Mouse (Mus musculus) lung, embryonic 16.5 days (tissue): ENCODE data around the gene Prkd3. TPM values are rescaled to one million over a fixed set of nuclear protein-coding genes. Genes with fewer than 3 reads are reported as not detected.
A peak's percentile ranks its signal among the peaks of the same experiment; 100 is the strongest.

ENCODE experiments used
- ATAC-seq: fragments of 200-750 bp; cut with Nextera tagmentation; 2 replicates; pipeline ENCODE4 v1.8.0; 2017; ENCODE audit warnings: low read depth, mild to moderate bottlenecking, moderate library complexity
- H3K27ac ChIP-seq: fragments of 300-500 bp; sonication (generic); 2 replicates; pipeline ENCODE4 v1.5.1; 2014; ENCODE audit warnings: mild to moderate bottlenecking, control low read depth, low read length
- H3K27me3 ChIP-seq: fragments of 300-500 bp; sonication (generic); 2 replicates; pipeline ENCODE4 v1.6.1; 2014; ENCODE audit warnings: low read depth, low read length, mixed read lengths; ENCODE audit not compliant: control insufficient read depth, insufficient read depth
- H3K36me3 ChIP-seq: fragments of 300-500 bp; sonication (generic); 2 replicates; pipeline ENCODE4 v1.6.1; 2014; ENCODE audit warnings: low read length; ENCODE audit not compliant: control insufficient read depth, insufficient read depth
- H3K4me1 ChIP-seq: fragments of 300-500 bp; sonication (generic); replicated peaks from 2 replicates; pipeline ENCODE4 v1.6.1; 2014; ENCODE audit warnings: low read length, mixed read lengths; ENCODE audit not compliant: control insufficient read depth, insufficient read depth
- H3K4me2 ChIP-seq: fragments of 300-500 bp; sonication (generic); 2 replicates; pipeline ENCODE4 v1.6.1; 2014; ENCODE audit warnings: low read depth, low read length, control low read depth
- H3K4me3 ChIP-seq: fragments of 300-500 bp; sonication (generic); 2 replicates; pipeline ENCODE4 v1.5.1; 2014; ENCODE audit warnings: mild to moderate bottlenecking, low read length, control low read depth
- H3K9ac ChIP-seq: fragments of 300-500 bp; sonication (generic); 2 replicates; pipeline ENCODE4 v1.6.1; 2014; ENCODE audit warnings: low read length, control low read depth
- H3K9me3 ChIP-seq: fragments of 300-500 bp; sonication (generic); 2 replicates; pipeline ENCODE4 v1.6.1; 2016; ENCODE audit warnings: low read length; ENCODE audit not compliant: control insufficient read depth
- WGBS: fragments of 180-500 bp; shearing (Covaris S2); extraction: QIAGEN DNeasy Blood & Tissue Kit; methylation state at CpG from one replicate; pipeline ENCODE4 v1.1.7; 2014; 5-methylcytosine and 5-hydroxymethylcytosine counted together
- polyA plus RNA-seq: library from polyadenylated mRNA; unstranded; fragments of >200 nt; fragmentation: Nextera tagmentation; extraction: Ambion mirVana; gene quantifications from 2 replicates; pipeline ENCODE4 v1.2.1, GENCODE M21; 2015

Gene Prkd3
- polyA plus RNA-seq, 1 experiment from 2014 or later = 43.6 TPM

DNA sequence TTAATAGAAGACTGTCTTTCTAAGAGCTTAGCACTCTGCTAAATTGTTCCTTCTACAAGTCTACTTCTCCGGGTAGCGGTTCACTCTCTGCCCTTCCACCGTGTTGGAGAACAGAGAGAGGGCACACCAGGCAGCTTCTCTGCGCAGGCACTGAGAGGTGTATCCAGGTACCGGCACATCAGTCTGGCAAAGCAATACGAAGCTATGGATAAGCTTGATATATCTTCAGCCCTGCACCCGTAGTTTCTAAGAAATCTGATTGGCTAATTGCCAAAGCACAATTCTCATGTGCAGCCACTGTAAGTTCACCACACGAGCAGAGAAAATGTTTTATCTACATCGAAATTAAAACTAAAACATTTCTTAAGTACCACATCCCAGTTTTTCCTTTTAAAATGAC is 2.2 kb downstream of the Prkd3 start:
- H3K4me3 ChIP-seq = peak overlapping the region; percentile 36
- 25% methylated on average over 9 of the region's 9 CpGs for WGBS
- H3K36me3 ChIP-seq = no peaks in the 10 kb centered on the region
- H3K4me2 ChIP-seq = peak overlapping the region; percentile 49
- peak overlapping the region; percentile 39; the same call in 1 of the 2 replicates for H3K9ac ChIP-seq
- no peak overlapping the region for H3K27ac ChIP-seq
- no peaks in the 10 kb centered on the region for H3K9me3 ChIP-seq
- ATAC-seq = no peak
- no peaks in the 10 kb centered on the region for H3K27me3 ChIP-seq
- peaks cover 18% of the 10 kb centered on the region for H3K4me1 ChIP-seq

GRCm38 (mm10) chr17:79015831-79016230 is 4.8 kb downstream of the Prkd3 start:
- 67% methylated on average over 10 of the region's 10 CpGs for WGBS
- Histone ChIP-seq H3K27me3 (no peaks in the 10 kb centered on the region), H3K9me3 (no peaks in the 10 kb centered on the region), H3K4me1 (peaks cover 18% of the 10 kb centered on the region), H3K4me3 (no peak overlapping the region), H3K4me2 (no peak overlapping the region), H3K36me3 (peaks cover 7% of the 10 kb centered on the region), H3K9ac (no peak overlapping the region), H3K27ac (no peak overlapping the region)
- ATAC-seq = no peak

GRCm38 (mm10) chr17:79014911-79015685 is 5.5 kb downstream of the Prkd3 start:
- 80% methylated on average over 2 of the region's 2 CpGs for WGBS
- ATAC-seq = no peak
- H3K9me3 ChIP-seq = no peaks in the 10 kb centered on the region

GRCm38 (mm10) chr17:79013625-79014024 is 7.0 kb downstream of the Prkd3 start:
- H3K36me3 ChIP-seq = peaks cover 7% of the 10 kb centered on the region
- H3K4me3 ChIP-seq = no peak overlapping the region
- peaks cover 12% of the 10 kb centered on the region for H3K4me1 ChIP-seq
- no peaks in the 10 kb centered on the region for H3K9me3 ChIP-seq
- H3K9ac ChIP-seq = no peak overlapping the region
- no peak overlapping the region for H3K27ac ChIP-seq
- H3K27me3 ChIP-seq = no peaks in the 10 kb centered on the region
- 59% methylated on average over 2 of the region's 2 CpGs for WGBS
- no peak overlapping the region for H3K4me2 ChIP-seq
- no peak for ATAC-seq

More at GRCm38 (mm10) chr17:79014911-79015685, 5.5 kb downstream of the Prkd3 start:
- H3K4me3 ChIP-seq = no peak overlapping the region
- H3K36me3 ChIP-seq = peaks cover 7% of the 10 kb centered on the region
- H3K4me2 ChIP-seq = no peak overlapping the region
- H3K9ac ChIP-seq = no peak overlapping the region
- no peaks in the 10 kb centered on the region for H3K27me3 ChIP-seq
- peaks cover 18% of the 10 kb centered on the region for H3K4me1 ChIP-seq
- H3K27ac ChIP-seq = no peak overlapping the region

- no peaks in the 10 kb centered on the region; the same call in 1 of the 2 replicates for H3K4me1 ChIP-seq
- no peak overlapping the region for H3K4me2 ChIP-seq
- no peak overlapping the region for H3K27ac ChIP-seq
- no peak overlapping the region for H3K9ac ChIP-seq
- 83% methylated on average over 4 of the region's 4 CpGs for WGBS
- no peaks in the 10 kb centered on the region for H3K36me3 ChIP-seq
- H3K27me3 ChIP-seq = no peaks in the 10 kb centered on the region
- no peak overlapping the region for H3K4me3 ChIP-seq
- no peak for ATAC-seq
- no peaks in the 10 kb centered on the region for H3K9me3 ChIP-seq
Measured at GRCm38 (mm10) chr17:78999745-79000270, 20.8 kb downstream of the Prkd3 start.

DNA sequence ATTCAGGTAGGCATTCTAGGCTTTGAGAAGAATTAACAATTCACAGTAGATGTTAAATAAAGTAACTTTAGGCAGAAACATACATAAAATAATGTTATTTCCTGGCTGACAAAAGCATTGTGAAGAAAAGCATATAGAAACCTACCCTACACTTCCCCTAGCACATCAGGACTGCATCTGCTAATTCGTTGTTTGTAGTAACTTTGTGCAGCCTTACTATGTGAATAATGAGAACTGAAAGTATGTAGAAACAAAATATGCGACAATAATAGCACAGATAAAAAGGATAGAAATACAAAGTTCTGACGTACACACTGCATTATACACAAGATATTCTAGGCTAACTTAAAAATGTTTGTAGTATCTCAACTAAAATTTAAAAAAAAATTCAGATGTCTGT is 21.4 kb downstream of the Prkd3 start:
- Histone ChIP-seq H3K27ac (no peak overlapping the region), H3K4me3 (no peak overlapping the region), H3K4me2 (no peak overlapping the region), H3K4me1 (peaks cover 3% of the 10 kb centered on the region), H3K36me3 (no peaks in the 10 kb centered on the region), H3K27me3 (no peaks in the 10 kb centered on the region), H3K9ac (no peak overlapping the region), H3K9me3 (no peaks in the 10 kb centered on the region)
- 93% methylated on average over 3 of the region's 3 CpGs for WGBS
- ATAC-seq = no peak

DNA sequence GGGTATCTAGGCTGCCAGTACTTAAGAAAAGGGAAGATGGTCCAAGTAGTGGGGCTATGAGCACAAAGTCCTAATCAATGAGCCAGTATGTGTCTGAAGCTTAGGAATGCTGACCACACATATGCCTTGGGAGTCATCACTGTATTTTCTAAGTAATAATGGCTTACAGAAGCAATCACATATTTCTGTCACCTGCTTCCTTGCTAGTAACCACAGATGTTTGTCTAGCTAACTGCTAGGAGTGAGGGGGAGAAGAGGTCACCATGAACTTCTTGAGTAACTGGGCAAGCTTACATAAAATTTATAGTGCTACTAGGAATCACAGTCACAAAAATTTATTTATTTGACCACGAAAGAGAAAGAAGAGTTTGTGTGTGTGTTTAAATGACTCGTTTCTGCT is 22.5 kb downstream of the Prkd3 start:
- Histone ChIP-seq H3K4me3 (no peak overlapping the region), H3K27me3 (no peaks in the 10 kb centered on the region), H3K36me3 (no peaks in the 10 kb centered on the region), H3K4me1 (peaks cover 3% of the 10 kb centered on the region), H3K27ac (no peak overlapping the region), H3K9me3 (no peaks in the 10 kb centered on the region), H3K4me2 (no peak overlapping the region), H3K9ac (no peak overlapping the region)
- WGBS = 82% methylated on average over 2 of the region's 2 CpGs
- no peak for ATAC-seq

DNA sequence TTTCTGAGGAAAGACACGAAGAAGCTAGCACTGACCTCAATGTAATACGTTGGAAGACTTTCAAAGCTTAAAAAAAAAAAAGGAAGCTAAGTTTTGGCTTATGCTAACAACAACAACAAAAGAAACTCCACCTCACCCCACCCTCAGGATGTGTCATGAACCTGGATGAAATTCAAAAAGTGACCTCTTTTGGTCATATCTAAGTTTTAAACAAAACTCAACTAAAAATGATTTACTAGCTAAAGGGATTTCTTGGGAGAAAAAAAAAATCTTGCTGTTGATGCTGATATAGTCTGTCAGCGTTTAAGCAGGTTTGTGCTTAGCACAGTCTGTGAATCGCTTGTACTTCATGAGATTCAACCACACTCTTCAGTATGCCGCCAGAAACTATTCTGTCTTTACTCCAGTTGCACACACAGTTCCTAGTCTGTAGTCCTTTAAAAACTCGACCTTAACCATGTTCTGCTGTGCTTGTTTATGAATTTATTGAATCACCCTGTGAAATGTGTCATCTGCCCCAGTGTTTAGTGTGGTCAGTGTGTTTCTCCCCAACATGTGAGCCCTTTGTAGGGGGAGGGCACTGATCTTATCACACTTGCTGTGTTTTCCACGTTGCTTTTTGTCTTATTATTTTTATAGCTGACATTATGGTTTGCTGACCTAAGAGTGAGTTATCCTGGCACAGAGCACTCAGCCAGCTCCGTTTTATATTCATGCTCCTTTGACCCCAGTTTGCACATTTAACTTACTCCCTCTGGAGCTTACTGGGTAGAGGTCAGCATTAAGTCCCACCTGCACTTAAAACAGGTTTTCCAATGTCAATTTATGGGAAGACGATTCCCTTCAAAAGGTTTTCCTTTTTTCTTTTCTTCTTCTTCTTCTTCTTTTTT is 25.4 kb downstream of the Prkd3 start:
- Histone ChIP-seq H3K27ac (no peak overlapping the region), H3K9ac (no peak overlapping the region), H3K9me3 (no peaks in the 10 kb centered on the region), H3K4me1 (peaks cover 6% of the 10 kb centered on the region), H3K4me3 (no peak overlapping the region), H3K4me2 (no peak overlapping the region), H3K27me3 (no peaks in the 10 kb centered on the region), H3K36me3 (no peaks in the 10 kb centered on the region)
- ATAC-seq = no peak
- WGBS = 50% methylated on average over 9 of the region's 9 CpGs

GRCm38 (mm10) chr17:78994382-78994781 is 26.2 kb downstream of the Prkd3 start:
- WGBS = 75% methylated on average over 8 of the region's 8 CpGs

More at GRCm38 (mm10) chr17:78994382-78994781, 26.2 kb downstream of the Prkd3 start:
- ATAC-seq = no peak
- no peaks in the 10 kb centered on the region for H3K9me3 ChIP-seq
- no peak overlapping the region for H3K9ac ChIP-seq
- no peaks in the 10 kb centered on the region for H3K27me3 ChIP-seq
- no peak overlapping the region for H3K4me2 ChIP-seq
- no peaks in the 10 kb centered on the region for H3K36me3 ChIP-seq
- H3K27ac ChIP-seq = no peak overlapping the region
- H3K4me3 ChIP-seq = no peak overlapping the region
- peaks cover 6% of the 10 kb centered on the region for H3K4me1 ChIP-seq
